Mouse (Mus musculus) midbrain, embryonic 12.5 days (tissue): ENCODE data around the gene Nos1ap. TPM values are rescaled to one million over a fixed set of nuclear protein-coding genes. Genes with fewer than 3 reads are reported as not detected.

Experiments used
- ATAC-seq: fragments of 200-750 bp; cut with Nextera tagmentation; 2 replicates; pipeline ENCODE4 v1.8.0; 2017; ENCODE audit warnings: low read depth, moderate TSS enrichment, moderate library complexity; ENCODE audit not compliant: low FRiP score
- H3K27ac ChIP-seq: fragments of 300-500 bp; sonication (generic); replicated peaks from 2 replicates; pipeline ENCODE4 v1.5.1; 2016; ENCODE audit warnings: mild to moderate bottlenecking
- H3K27me3 ChIP-seq: fragments of 300-500 bp; sonication (generic); 2 replicates; pipeline ENCODE4 v1.6.1; 2016; ENCODE audit warnings: mild to moderate bottlenecking
- H3K36me3 ChIP-seq: fragments of 300-500 bp; sonication (generic); 2 replicates; pipeline ENCODE4 v1.6.1; 2016
- H3K4me1 ChIP-seq: fragments of 300-500 bp; sonication (generic); 2 replicates; pipeline ENCODE4 v1.6.1; 2016
- H3K4me2 ChIP-seq: fragments of 300-500 bp; sonication (generic); replicated peaks from 2 replicates; pipeline ENCODE4 v1.6.1; 2016; ENCODE audit warnings: mild to moderate bottlenecking, moderate library complexity
- H3K4me3 ChIP-seq: fragments of 300-500 bp; sonication (generic); 2 replicates; pipeline ENCODE4 v1.5.1; 2016; ENCODE audit warnings: mild to moderate bottlenecking
- H3K9ac ChIP-seq: fragments of 300-500 bp; sonication (generic); replicated peaks from 2 replicates; pipeline ENCODE4 v1.6.1; 2016; ENCODE audit warnings: mild to moderate bottlenecking, moderate library complexity
- H3K9me3 ChIP-seq: fragments of 300-500 bp; sonication (generic); 2 replicates; pipeline ENCODE4 v1.6.1; 2016; ENCODE audit warnings: mild to moderate bottlenecking
- WGBS: fragments of 180-500 bp; shearing (Covaris S2); methylation state at CpG from one replicate; pipeline ENCODE4 v1.1.7; 2016; 5-methylcytosine and 5-hydroxymethylcytosine counted together
- polyA plus RNA-seq: library from polyadenylated mRNA; unstranded; fragments of >200 nt; fragmentation: Nextera tagmentation; extraction: Ambion mirVana; gene quantifications from 2 replicates; pipeline ENCODE4 v1.2.1, GENCODE M21; 2016

Nos1ap gene
- polyA plus RNA-seq, 1 experiment from 2014 or later = 11.9 TPM

GRCm38 (mm10) chr1:170560768-170561167, 28.9 kb downstream of the Nos1ap start:
- Histone ChIP-seq H3K4me1 (no peaks in the 10 kb centered on the region), H3K9me3 (no peaks in the 10 kb centered on the region), H3K27ac (no peak overlapping the region), H3K36me3 (no peaks in the 10 kb centered on the region), H3K4me2 (no peak overlapping the region), H3K27me3 (no peaks in the 10 kb centered on the region), H3K4me3 (no peak overlapping the region), H3K9ac (no peak overlapping the region)
- WGBS = 86% methylated on average over 3 of the region's 3 CpGs
- no peak for ATAC-seq

GRCm38 (mm10) chr1:170557962-170558361, 31.7 kb downstream of the Nos1ap start:
- H3K9ac ChIP-seq = no peak overlapping the region
- H3K27ac ChIP-seq = no peak overlapping the region
- H3K4me3 ChIP-seq = no peak overlapping the region
- H3K27me3 ChIP-seq = no peaks in the 10 kb centered on the region
- H3K4me2 ChIP-seq = no peak overlapping the region
- no peaks in the 10 kb centered on the region for H3K36me3 ChIP-seq
- H3K9me3 ChIP-seq = no peaks in the 10 kb centered on the region
- WGBS = 93% methylated on average over 4 of the region's 4 CpGs
- ATAC-seq = no peak
- H3K4me1 ChIP-seq = no peaks in the 10 kb centered on the region

- ATAC-seq = no peak
- H3K27me3 ChIP-seq = no peaks in the 10 kb centered on the region
- H3K4me3 ChIP-seq = no peak overlapping the region
- no peaks in the 10 kb centered on the region for H3K36me3 ChIP-seq
- no peaks in the 10 kb centered on the region for H3K9me3 ChIP-seq
- WGBS = 90% methylated on average over 6 of the region's 6 CpGs
- no peak overlapping the region for H3K9ac ChIP-seq
- no peak overlapping the region for H3K4me2 ChIP-seq
- H3K27ac ChIP-seq = no peak overlapping the region
- no peaks in the 10 kb centered on the region for H3K4me1 ChIP-seq
These were observed 33.0 kb downstream of the Nos1ap start for GRCm38 (mm10) chr1:170556696-170557095.

- H3K36me3 ChIP-seq = no peaks in the 10 kb centered on the region
- H3K4me1 ChIP-seq = no peaks in the 10 kb centered on the region
- no peak overlapping the region for H3K27ac ChIP-seq
- ATAC-seq = no peak
- H3K4me2 ChIP-seq = no peak overlapping the region
- H3K4me3 ChIP-seq = no peak overlapping the region
- H3K27me3 ChIP-seq = no peaks in the 10 kb centered on the region
- WGBS = 82% methylated on average over 3 of the region's 3 CpGs
- no peak overlapping the region for H3K9ac ChIP-seq
- H3K9me3 ChIP-seq = 0 out of 2 replicates have a peak, but pooled peaks cover 1% of the 10 kb centered on the region
These were observed 34.7 kb downstream of the Nos1ap start for GRCm38 (mm10) chr1:170554939-170555293.

GRCm38 (mm10) chr1:170554235-170554938, 35.3 kb downstream of the Nos1ap start:
- H3K9ac ChIP-seq = no peak overlapping the region
- 0 out of 2 replicates have a peak, but pooled peaks cover 4% of the 10 kb centered on the region for H3K9me3 ChIP-seq
- H3K27ac ChIP-seq = no peak overlapping the region
- WGBS = 90% methylated on average over 4 of the region's 4 CpGs
- no peaks in the 10 kb centered on the region for H3K27me3 ChIP-seq
- ATAC-seq = no peak
- H3K4me3 ChIP-seq = no peak overlapping the region
- H3K4me2 ChIP-seq = no peak overlapping the region
- no peaks in the 10 kb centered on the region for H3K36me3 ChIP-seq
- H3K4me1 ChIP-seq = no peaks in the 10 kb centered on the region

GRCm38 (mm10) chr1:170550649-170551440, 38.8 kb downstream of the Nos1ap start:
- Histone ChIP-seq H3K4me3 (no peak overlapping the region), H3K9ac (no peak overlapping the region), H3K4me2 (no peak overlapping the region), H3K27me3 (no peaks in the 10 kb centered on the region), H3K9me3 (0 out of 2 replicates have a peak, but pooled peaks cover 4% of the 10 kb centered on the region), H3K27ac (no peak overlapping the region), H3K4me1 (no peaks in the 10 kb centered on the region), H3K36me3 (no peaks in the 10 kb centered on the region)
- 65% methylated on average over 8 of the region's 8 CpGs for WGBS
- no peak for ATAC-seq

- WGBS = 57% methylated on average over 9 of the region's 9 CpGs
These were observed 40.6 kb downstream of the Nos1ap start for GRCm38 (mm10) chr1:170549059-170549458.

GRCm38 (mm10) chr1:170548192-170548795, 41.4 kb downstream of the Nos1ap start:
- Histone ChIP-seq H3K4me3 (no peak overlapping the region), H3K9me3 (0 out of 2 replicates have a peak, but pooled peaks cover 4% of the 10 kb centered on the region), H3K4me2 (no peak overlapping the region), H3K4me1 (no peaks in the 10 kb centered on the region), H3K36me3 (no peaks in the 10 kb centered on the region), H3K27me3 (no peaks in the 10 kb centered on the region), H3K27ac (no peak overlapping the region), H3K9ac (no peak overlapping the region)
- no peak for ATAC-seq
- WGBS = 94% methylated on average over 14 of the region's 14 CpGs

More at GRCm38 (mm10) chr1:170549059-170549458, 40.6 kb downstream of the Nos1ap start:
- H3K4me3 ChIP-seq = no peak overlapping the region
- 0 out of 2 replicates have a peak, but pooled peaks cover 4% of the 10 kb centered on the region for H3K9me3 ChIP-seq
- no peaks in the 10 kb centered on the region for H3K27me3 ChIP-seq
- H3K36me3 ChIP-seq = no peaks in the 10 kb centered on the region
- no peak overlapping the region for H3K9ac ChIP-seq
- ATAC-seq = no peak
- H3K4me1 ChIP-seq = no peaks in the 10 kb centered on the region
- no peak overlapping the region for H3K27ac ChIP-seq
- H3K4me2 ChIP-seq = no peak overlapping the region

GRCm38 (mm10) chr1:170546297-170546696, 43.4 kb downstream of the Nos1ap start:
- Histone ChIP-seq H3K27me3 (no peaks in the 10 kb centered on the region), H3K4me2 (no peak overlapping the region), H3K9me3 (0 out of 2 replicates have a peak, but pooled peaks cover 4% of the 10 kb centered on the region), H3K36me3 (no peaks in the 10 kb centered on the region), H3K9ac (no peak overlapping the region), H3K27ac (no peak overlapping the region), H3K4me1 (no peaks in the 10 kb centered on the region), H3K4me3 (no peak overlapping the region)
- WGBS = 88% methylated on average over 4 of the region's 4 CpGs
- ATAC-seq = no peak

- Histone ChIP-seq H3K9ac (no peak overlapping the region), H3K27ac (no peak overlapping the region), H3K4me2 (no peak overlapping the region), H3K9me3 (0 out of 2 replicates have a peak, but pooled peaks cover 4% of the 10 kb centered on the region), H3K36me3 (no peaks in the 10 kb centered on the region), H3K27me3 (no peaks in the 10 kb centered on the region), H3K4me3 (no peak overlapping the region), H3K4me1 (no peaks in the 10 kb centered on the region)
- WGBS = 88% methylated on average over 6 of the region's 6 CpGs
- no peak for ATAC-seq
These were observed 44.4 kb downstream of the Nos1ap start for GRCm38 (mm10) chr1:170545286-170545685.

GRCm38 (mm10) chr1:170539507-170539906, 50.2 kb downstream of the Nos1ap start:
- Histone ChIP-seq H3K4me3 (no peak overlapping the region), H3K4me1 (no peaks in the 10 kb centered on the region), H3K4me2 (no peak overlapping the region), H3K36me3 (no peaks in the 10 kb centered on the region), H3K9me3 (no peaks in the 10 kb centered on the region), H3K27me3 (no peaks in the 10 kb centered on the region), H3K9ac (no peak overlapping the region), H3K27ac (no peak overlapping the region)
- 83% methylated on average over 2 of the region's 3 CpGs for WGBS
- no peak for ATAC-seq

- H3K4me1 ChIP-seq = no peaks in the 10 kb centered on the region
- H3K27me3 ChIP-seq = no peaks in the 10 kb centered on the region
- no peak overlapping the region for H3K9ac ChIP-seq
- WGBS = 88% methylated on average over 9 of the region's 9 CpGs
- no peak overlapping the region for H3K27ac ChIP-seq
- no peak overlapping the region for H3K4me3 ChIP-seq
- no peak overlapping the region for H3K4me2 ChIP-seq
- H3K36me3 ChIP-seq = no peaks in the 10 kb centered on the region
- no peak for ATAC-seq
- H3K9me3 ChIP-seq = no peaks in the 10 kb centered on the region
These were observed 51.1 kb downstream of the Nos1ap start for GRCm38 (mm10) chr1:170538481-170539061.
